Mouse (Mus musculus): ENCODE measurements around the gene Rdx. TPM values are rescaled to one million over a fixed set of nuclear protein-coding genes. Genes with fewer than 3 reads are reported as not detected.

Gene Rdx
- polyA plus RNA-seq, 1 experiment from 2014 or later, result 162 TPM

GRCm38 (mm10) chr9:52028521-52029405 lies 18.2 kb upstream of the Rdx start:
- peaks cover 13% of the 10 kb centered on the region; the same call in 1 of the 2 replicates for H3K4me1 ChIP-seq
- no peaks in the 10 kb centered on the region for H3K36me3 ChIP-seq
- no peaks in the 10 kb centered on the region for H3K9me3 ChIP-seq
- no peak overlapping the region for H3K4me3 ChIP-seq
- H3K27me3 ChIP-seq, result no peaks in the 10 kb centered on the region; the same call in 1 of the 2 replicates
- peak; percentile 77; the same call in 1 of the 2 replicates for ATAC-seq (ENCODE audit: low FRiP score, low read depth)
- 50% methylated on average over 9 of the region's 9 CpGs for WGBS
- H3K9ac ChIP-seq (replicated peaks), result no peak overlapping the region
- peak overlapping the region; percentile 65; the same call in 1 of the 2 replicates for H3K27ac ChIP-seq (replicated peaks)
- H3K4me2 ChIP-seq (replicated peaks), result no peak overlapping the region

GRCm38 (mm10) chr9:52031501-52031900 lies 15.5 kb upstream of the Rdx start:
- no peak for ATAC-seq (ENCODE audit: low FRiP score, low read depth)
- WGBS, result 55% methylated on average over 2 of the region's 2 CpGs
- H3K4me2 ChIP-seq (replicated peaks), result no peak overlapping the region

DNA sequence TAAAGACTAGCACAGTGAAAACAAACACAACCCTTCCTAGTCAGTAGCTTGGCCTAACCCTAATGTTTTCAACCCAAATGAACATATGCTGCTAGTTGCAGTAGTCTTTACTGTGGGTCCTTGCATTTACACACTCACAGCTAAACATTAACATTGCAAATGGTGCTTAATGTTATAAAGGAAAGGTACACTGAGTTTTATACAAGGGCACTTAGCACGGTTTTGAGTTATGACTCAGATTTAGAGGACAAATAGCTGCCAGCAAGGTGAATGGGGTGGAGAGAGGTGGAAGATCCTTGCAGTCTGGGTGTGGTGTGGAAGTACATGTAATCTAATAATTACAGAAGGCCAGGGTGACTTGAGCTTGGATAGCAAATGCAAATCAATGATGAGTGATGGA lies 9.5 kb upstream of the Rdx start:
- Histone ChIP-seq H3K27me3 (no peaks in the 10 kb centered on the region), H3K4me2 (replicated peaks) (no peak overlapping the region), H3K36me3 (no peaks in the 10 kb centered on the region), H3K9me3 (no peaks in the 10 kb centered on the region), H3K4me1 (no peaks in the 10 kb centered on the region), H3K9ac (replicated peaks) (no peak overlapping the region), H3K27ac (replicated peaks) (no peak overlapping the region), H3K4me3 (no peak overlapping the region)
- WGBS, result 98% methylated on average over 1 of the region's 1 CpGs
- no peak for ATAC-seq (ENCODE audit: low FRiP score, low read depth)

More at GRCm38 (mm10) chr9:52031501-52031900, 15.5 kb upstream of the Rdx start:
- H3K4me1 ChIP-seq, result peaks cover 13% of the 10 kb centered on the region; the same call in 1 of the 2 replicates
- no peak overlapping the region for H3K9ac ChIP-seq (replicated peaks)
- H3K4me3 ChIP-seq, result no peak overlapping the region
- no peaks in the 10 kb centered on the region for H3K27me3 ChIP-seq
- no peaks in the 10 kb centered on the region for H3K36me3 ChIP-seq
- H3K27ac ChIP-seq (replicated peaks), result no peak overlapping the region
- H3K9me3 ChIP-seq, result no peaks in the 10 kb centered on the region

DNA sequence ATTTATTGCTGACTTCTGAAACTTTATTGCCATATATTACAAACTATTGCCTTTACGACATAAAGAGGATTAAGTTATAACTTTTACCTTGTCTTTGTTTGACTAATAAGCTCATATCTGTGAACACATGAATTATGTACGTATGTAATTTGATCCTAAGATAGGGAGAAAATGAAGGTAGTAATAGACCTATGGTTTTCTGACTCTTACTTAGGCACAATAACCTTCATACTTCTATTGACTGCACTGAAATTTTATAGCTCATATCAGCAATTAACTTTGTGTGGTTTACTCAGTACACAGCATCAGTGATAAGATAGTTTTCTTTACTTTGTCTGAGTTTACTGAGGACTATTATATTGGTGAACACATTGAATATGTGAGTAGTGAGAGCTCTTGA lies 5.3 kb upstream of the Rdx start:
- ATAC-seq (ENCODE audit: low FRiP score, low read depth), result no peak
- Histone ChIP-seq H3K4me2 (replicated peaks) (no peak overlapping the region), H3K36me3 (no peaks in the 10 kb centered on the region), H3K4me3 (no peak overlapping the region), H3K27me3 (no peaks in the 10 kb centered on the region), H3K9ac (replicated peaks) (no peak overlapping the region), H3K4me1 (no peaks in the 10 kb centered on the region; the same call in 1 of the 2 replicates), H3K9me3 (no peaks in the 10 kb centered on the region), H3K27ac (replicated peaks) (no peak overlapping the region)
- 85% methylated on average over 2 of the region's 2 CpGs for WGBS

DNA sequence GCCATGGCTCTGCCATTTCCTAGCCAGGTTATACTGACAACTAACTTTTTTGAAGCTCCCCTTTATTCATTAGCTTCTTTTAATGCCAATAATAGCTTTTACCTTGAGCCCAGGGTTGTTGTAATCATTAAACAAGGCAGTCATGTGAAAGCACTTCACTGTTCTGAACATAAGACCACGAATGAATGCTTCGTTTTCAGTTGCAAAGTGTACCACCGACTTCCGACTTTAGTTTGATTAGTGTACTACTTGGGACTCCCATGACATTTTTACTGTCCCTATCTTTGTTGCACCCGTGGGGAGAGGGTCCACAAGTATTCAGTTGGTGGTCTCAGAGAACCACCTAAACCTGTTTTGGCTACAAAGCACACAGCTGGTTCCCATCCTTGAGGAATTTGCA lies 287 bp upstream of the Rdx start:
- H3K9me3 ChIP-seq, result no peaks in the 10 kb centered on the region
- no peak overlapping the region for H3K27ac ChIP-seq (replicated peaks)
- peak overlapping the region; percentile 58 for H3K4me2 ChIP-seq (replicated peaks)
- no peak for ATAC-seq (ENCODE audit: low FRiP score, low read depth)
- 29% methylated on average over 5 of the region's 5 CpGs for WGBS
- H3K4me3 ChIP-seq, result peak overlapping the region; percentile 86
- no peaks in the 10 kb centered on the region for H3K36me3 ChIP-seq
- peaks cover 26% of the 10 kb centered on the region for H3K4me1 ChIP-seq
- H3K27me3 ChIP-seq, result no peaks in the 10 kb centered on the region
- no peak overlapping the region for H3K9ac ChIP-seq (replicated peaks)

- Histone ChIP-seq H3K9me3 (no peaks in the 10 kb centered on the region), H3K27ac (replicated peaks) (peak overlapping the region; percentile 99), H3K4me1 (peaks cover 33% of the 10 kb centered on the region), H3K27me3 (no peaks in the 10 kb centered on the region), H3K4me2 (replicated peaks) (peak overlapping the region; percentile 58), H3K36me3 (no peaks in the 10 kb centered on the region), H3K4me3 (peak overlapping the region; percentile 86), H3K9ac (replicated peaks) (peak overlapping the region; percentile 98)
- peak; percentile 94 for ATAC-seq (ENCODE audit: low FRiP score, low read depth)
- WGBS, result under 1% methylated on average over 99 of the region's 118 CpGs
Observed at GRCm38 (mm10) chr9:52047821-52048649, 1.1 kb downstream of the Rdx start.

DNA sequence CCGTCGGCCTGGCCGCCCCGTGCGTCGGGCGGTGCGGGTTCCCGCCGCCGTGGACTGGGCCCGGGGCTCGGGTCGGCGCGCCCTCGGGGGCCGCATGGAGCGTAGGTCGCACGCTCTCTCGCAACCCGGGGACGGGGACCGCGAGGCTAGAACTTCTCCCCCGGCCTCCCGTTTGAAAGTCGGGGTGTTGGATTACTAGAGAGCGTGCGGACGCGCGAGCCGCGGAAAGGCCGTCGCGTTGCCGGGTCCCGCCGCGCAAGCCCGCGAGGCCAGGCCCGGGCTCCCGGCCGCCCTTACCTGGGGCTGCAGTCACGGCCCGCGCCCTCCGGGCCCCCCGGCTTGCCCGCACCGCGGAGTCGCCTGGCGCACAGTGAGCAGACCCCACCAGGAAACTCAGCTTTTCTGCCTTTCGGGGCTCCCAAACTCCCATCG lies 1.7 kb downstream of the Rdx start:
- peak overlapping the region; percentile 86 for H3K4me3 ChIP-seq
- H3K9me3 ChIP-seq, result no peaks in the 10 kb centered on the region
- H3K4me2 ChIP-seq (replicated peaks), result peak overlapping the region; percentile 58
- WGBS, result under 1% methylated on average over 55 of the region's 60 CpGs
- H3K27me3 ChIP-seq, result no peaks in the 10 kb centered on the region
- peak; percentile 21 for ATAC-seq (ENCODE audit: low FRiP score, low read depth)
- peaks cover 33% of the 10 kb centered on the region for H3K4me1 ChIP-seq
- peak overlapping the region; percentile 98 for H3K9ac ChIP-seq (replicated peaks)
- H3K27ac ChIP-seq (replicated peaks), result peak overlapping the region; percentile 99
- H3K36me3 ChIP-seq, result no peaks in the 10 kb centered on the region

- H3K27ac ChIP-seq (replicated peaks), result no peak overlapping the region
- H3K4me1 ChIP-seq, result peaks cover 33% of the 10 kb centered on the region
- H3K4me2 ChIP-seq (replicated peaks), result peak overlapping the region; percentile 58
- 0% methylated on average over 3 of the region's 3 CpGs for WGBS
- no peaks in the 10 kb centered on the region for H3K9me3 ChIP-seq
- no peaks in the 10 kb centered on the region for H3K36me3 ChIP-seq
- H3K27me3 ChIP-seq, result no peaks in the 10 kb centered on the region
- no peak for ATAC-seq (ENCODE audit: low FRiP score, low read depth)
- peak overlapping the region; percentile 98 for H3K9ac ChIP-seq (replicated peaks)
- peak overlapping the region; percentile 86 for H3K4me3 ChIP-seq
Observed at GRCm38 (mm10) chr9:52049605-52050004, 2.6 kb downstream of the Rdx start.

DNA sequence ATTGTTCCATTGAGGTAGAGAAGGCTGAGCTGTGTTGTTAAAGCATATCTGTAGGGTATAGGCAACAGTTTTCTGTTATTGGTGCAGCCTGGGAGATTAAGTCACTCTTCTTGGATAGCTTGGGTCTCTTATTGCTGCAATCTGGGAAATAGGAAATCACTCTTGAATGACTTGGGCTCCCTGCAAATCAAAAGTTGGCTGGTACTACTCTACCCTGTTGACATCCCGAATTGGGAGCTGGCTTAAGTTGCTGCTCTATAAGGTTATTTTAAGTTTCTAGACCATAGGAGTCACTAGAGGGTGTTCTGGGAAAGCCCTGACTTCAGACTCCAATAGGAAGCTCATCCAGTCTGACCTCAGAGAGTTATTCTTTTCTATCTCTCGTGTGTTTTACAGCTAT lies 3.4 kb downstream of the Rdx start:
- 36% methylated on average over 2 of the region's 2 CpGs for WGBS
- Histone ChIP-seq H3K9ac (replicated peaks) (no peak overlapping the region), H3K27ac (replicated peaks) (no peak overlapping the region), H3K36me3 (no peaks in the 10 kb centered on the region), H3K4me1 (peaks cover 33% of the 10 kb centered on the region), H3K9me3 (no peaks in the 10 kb centered on the region), H3K4me2 (replicated peaks) (peak overlapping the region; percentile 58), H3K4me3 (peak overlapping the region; percentile 86; the same call in 1 of the 2 replicates), H3K27me3 (no peaks in the 10 kb centered on the region)
- no peak for ATAC-seq (ENCODE audit: low FRiP score, low read depth)

GRCm38 (mm10) chr9:52052221-52052620 lies 5.2 kb downstream of the Rdx start:
- no peak for ATAC-seq (ENCODE audit: low FRiP score, low read depth)
- no peak overlapping the region for H3K4me2 ChIP-seq (replicated peaks)

GRCm38 (mm10) chr9:52055313-52055712 lies 8.3 kb downstream of the Rdx start:
- no peak for ATAC-seq (ENCODE audit: low FRiP score, low read depth)
- peaks cover 21% of the 10 kb centered on the region for H3K4me1 ChIP-seq
- no peak overlapping the region for H3K9ac ChIP-seq (replicated peaks)
- no peaks in the 10 kb centered on the region for H3K27me3 ChIP-seq
- no peak overlapping the region for H3K4me3 ChIP-seq
- no peak overlapping the region for H3K27ac ChIP-seq (replicated peaks)
- WGBS, result 76% methylated on average over 3 of the region's 3 CpGs
- no peaks in the 10 kb centered on the region for H3K9me3 ChIP-seq
- no peaks in the 10 kb centered on the region for H3K36me3 ChIP-seq
- H3K4me2 ChIP-seq (replicated peaks), result no peak overlapping the region

More at GRCm38 (mm10) chr9:52052221-52052620, 5.2 kb downstream of the Rdx start:
- Histone ChIP-seq H3K4me3 (no peak overlapping the region), H3K27ac (replicated peaks) (no peak overlapping the region), H3K4me1 (peaks cover 27% of the 10 kb centered on the region), H3K36me3 (no peaks in the 10 kb centered on the region), H3K9me3 (no peaks in the 10 kb centered on the region), H3K27me3 (no peaks in the 10 kb centered on the region), H3K9ac (replicated peaks) (no peak overlapping the region)
- 52% methylated on average over 1 of the region's 1 CpGs for WGBS

GRCm38 (mm10) chr9:52059788-52060187 lies 12.8 kb downstream of the Rdx start:
- Histone ChIP-seq H3K4me3 (no peak overlapping the region), H3K4me1 (peaks cover 6% of the 10 kb centered on the region), H3K27me3 (no peaks in the 10 kb centered on the region), H3K36me3 (peaks cover 17% of the 10 kb centered on the region), H3K9me3 (no peaks in the 10 kb centered on the region), H3K9ac (replicated peaks) (no peak overlapping the region), H3K27ac (replicated peaks) (no peak overlapping the region), H3K4me2 (replicated peaks) (no peak overlapping the region)
- ATAC-seq (ENCODE audit: low FRiP score, low read depth), result no peak
- WGBS, result 74% methylated on average over 2 of the region's 2 CpGs
